Mouse (Mus musculus): ENCODE measurements around the gene Ptges3l.
"Not testable (repeated sequence)": the region's sequence is repeated elsewhere in the genome, so short reads cannot be mapped to it uniquely, and the experiment has no call there.

The Ptges3l gene

GRCm38 (mm10) chr11:101420148-101420547, 5.0 kb downstream of the Ptges3l start:
- DNase-seq (ENCODE audit: low read depth, low spot score) = no peak

- peak; percentile 72 for DNase-seq (ENCODE audit: low read depth, low spot score)
These were observed 5.5 kb downstream of the Ptges3l start for GRCm38 (mm10) chr11:101419610-101420009.

- DNase-seq (ENCODE audit: low read depth, low spot score) = no peak
These were observed 6.1 kb downstream of the Ptges3l start for GRCm38 (mm10) chr11:101418991-101419390.

GRCm38 (mm10) chr11:101417101-101417855, 7.9 kb downstream of the Ptges3l start, which contains the start of gene Aarsd1:
TSS of gene Aarsd1 (minus strand) at chr11:101417615.
- DNase-seq (ENCODE audit: low read depth, low spot score) = peak; percentile 91

GRCm38 (mm10) chr11:101416433-101417100, 8.6 kb downstream of the Ptges3l start:
- peak; percentile 77 for DNase-seq (ENCODE audit: low read depth, low spot score)

- peak; percentile 25 for DNase-seq (ENCODE audit: low read depth, low spot score)
These were observed 9.8 kb downstream of the Ptges3l start for GRCm38 (mm10) chr11:101415306-101415705.

- peak; percentile 83 for DNase-seq (ENCODE audit: low read depth, low spot score)
These were observed 30.0 kb downstream of the Ptges3l start for GRCm38 (mm10) chr11:101395110-101395509.

- peak; percentile 66 for DNase-seq (ENCODE audit: low read depth, low spot score)
These were observed 43.3 kb downstream of the Ptges3l start for GRCm38 (mm10) chr11:101381817-101382216.

GRCm38 (mm10) chr11:101378926-101379325, 46.2 kb downstream of the Ptges3l start:
- DNase-seq (ENCODE audit: low read depth, low spot score) = no peak

- not testable (repeated sequence) for DNase-seq (ENCODE audit: low read depth, low spot score)
These were observed 46.9 kb downstream of the Ptges3l start for GRCm38 (mm10) chr11:101378196-101378595.

- DNase-seq (ENCODE audit: low read depth, low spot score) = no peak
These were observed 50.7 kb downstream of the Ptges3l start for GRCm38 (mm10) chr11:101374421-101374938.

GRCm38 (mm10) chr11:101370141-101370540, 55.0 kb downstream of the Ptges3l start:
- DNase-seq (ENCODE audit: low read depth, low spot score) = no peak

Measured in ZHBTc4 (cell line).